13 mouse cellular contexts compared by ENCODE assay signal in genomic region chr7:74240459-74241172, GRCm38 (mm10).
DNase-seq lines count a peak whose midpoint lies in the region; ATAC-seq and TF ChIP-seq lines count a peak whose summit lies in the region.
"Had no signal": no experiment of that assay in that cellular context is flagged by ENCODE, and none has a peak within 500 bp of the region (broad histone marks: within the 10 kb centered on the region; RNA-seq: fewer than 3 reads in every experiment).

No protein-coding gene starts in this region.

- H3K27me3 ChIP-seq in embryonic facial prominence, embryonic 11.5 days (ENCODE audit: control insufficient read depth, insufficient read depth, low read length) = no peaks in the 10 kb centered on the region
- no peaks in the 10 kb centered on the region for H3K27me3 ChIP-seq in hindbrain, embryonic 15.5 days
- no peaks in the 10 kb centered on the region for H3K27me3 ChIP-seq in neural tube, embryonic 15.5 days (replicated peaks)
- H3K27me3 ChIP-seq in intestine, embryonic 16.5 days (replicated peaks; ENCODE audit: control insufficient read depth, insufficient read depth, low read length) = no peaks in the 10 kb centered on the region
- H3K27me3 ChIP-seq in liver, postnatal 0 days (ENCODE audit: insufficient read depth, low read length) = no peaks in the 10 kb centered on the region

- peak; percentile 6 to 28 for DNase-seq in left cerebral cortex, postnatal 14 days (ENCODE audit: low spot score in 2 of 2)
- DNase-seq in left cerebral cortex, postnatal 10 days (ENCODE audit: extremely low spot score in 1 of 2, low spot score in 2 of 2) = no peak
- DNase-seq in embryonic facial prominence, embryonic 11.5 days (ENCODE audit: low spot score) = peak; percentile 48
- no peak for DNase-seq in liver, postnatal 0 days
- DNase-seq: cerebellum, adult 8-10 months; gastrocnemius, adult 2 months; thymus, postnatal 25 days had no signal

- no peaks in the 10 kb centered on the region for H3K4me1 ChIP-seq in embryonic facial prominence, embryonic 11.5 days (ENCODE audit: control insufficient read depth, insufficient read depth, low read length)
- H3K4me1 ChIP-seq in hindbrain, embryonic 15.5 days (replicated peaks) = peaks cover 14% of the 10 kb centered on the region
- H3K4me1 ChIP-seq in neural tube, embryonic 15.5 days = peaks cover 13% of the 10 kb centered on the region
- no peaks in the 10 kb centered on the region for H3K4me1 ChIP-seq in intestine, embryonic 16.5 days (ENCODE audit: control insufficient read depth, insufficient read depth, low read length)
- no peaks in the 10 kb centered on the region for H3K4me1 ChIP-seq in liver, postnatal 0 days (ENCODE audit: insufficient read depth)

- H3K9me3 ChIP-seq in embryonic facial prominence, embryonic 11.5 days (replicated peaks; ENCODE audit: control insufficient read depth, low read length) = no peaks in the 10 kb centered on the region
- H3K9me3 ChIP-seq in hindbrain, embryonic 15.5 days = peaks cover 7% of the 10 kb centered on the region; the same call in 1 of the 2 replicates
- H3K9me3 ChIP-seq in neural tube, embryonic 15.5 days (replicated peaks) = 0 out of 2 replicates have a peak, but pooled peaks cover 3% of the 10 kb centered on the region
- no peaks in the 10 kb centered on the region for H3K9me3 ChIP-seq in intestine, embryonic 16.5 days (ENCODE audit: control insufficient read depth, low read length)
- H3K9me3 ChIP-seq in liver, postnatal 0 days (ENCODE audit: low read length) = no peaks in the 10 kb centered on the region

- intact Hi-C loops in left cerebral cortex, postnatal 14 days (cut with DNase I) = no loop called here
- intact Hi-C loops in left cerebral cortex, postnatal 10 days (cut with DNase I) = no loop called here

- H3K27ac ChIP-seq in embryonic facial prominence, embryonic 11.5 days (replicated peaks; ENCODE audit: low read depth, low read length) = no peak overlapping the region
- H3K27ac ChIP-seq in hindbrain, embryonic 15.5 days (replicated peaks) = peak overlapping the region; percentile 59
- peak overlapping the region; percentile 19; the same call in 1 of the 2 replicates for H3K27ac ChIP-seq in neural tube, embryonic 15.5 days (replicated peaks)
- H3K27ac ChIP-seq in intestine, embryonic 16.5 days (ENCODE audit: low read length) = no peak overlapping the region
- H3K27ac ChIP-seq in liver, postnatal 0 days (ENCODE audit: low read depth) = no peak overlapping the region
- H3K27ac ChIP-seq: gastrocnemius, adult 2 months had no signal

- no peak overlapping the region for H3K4me2 ChIP-seq in embryonic facial prominence, embryonic 11.5 days (ENCODE audit: low read depth, low read length)
- H3K4me2 ChIP-seq in hindbrain, embryonic 15.5 days = no peak overlapping the region
- no peak overlapping the region for H3K4me2 ChIP-seq in neural tube, embryonic 15.5 days
- no peak overlapping the region for H3K4me2 ChIP-seq in intestine, embryonic 16.5 days (ENCODE audit: low read depth, low read length)
- H3K4me2 ChIP-seq in liver, postnatal 0 days (ENCODE audit: low read depth, low read length) = no peak overlapping the region

- no peak for TF ChIP-seq CTCF in liver, postnatal 0 days (IDR thresholded peaks at IDR 0.05; ENCODE audit: low read depth)

- 52% methylated on average over 4 of the region's 4 CpGs for WGBS in embryonic facial prominence, embryonic 11.5 days
- 16% methylated on average over 4 of the region's 4 CpGs for WGBS in hindbrain, embryonic 15.5 days
- 29% methylated on average over 4 of the region's 4 CpGs for WGBS in neural tube, embryonic 15.5 days
- 58% methylated on average over 4 of the region's 4 CpGs for WGBS in intestine, embryonic 16.5 days
- WGBS in liver, postnatal 0 days (ENCODE audit: insufficient replicate concordance) = 53% methylated on average over 3 of the region's 4 CpGs

- H3K36me3 ChIP-seq in embryonic facial prominence, embryonic 11.5 days (replicated peaks; ENCODE audit: control insufficient read depth, insufficient read depth, low read depth, low read length) = no peaks in the 10 kb centered on the region
- H3K36me3 ChIP-seq in hindbrain, embryonic 15.5 days = no peaks in the 10 kb centered on the region
- H3K36me3 ChIP-seq in neural tube, embryonic 15.5 days = no peaks in the 10 kb centered on the region
- H3K36me3 ChIP-seq in intestine, embryonic 16.5 days (ENCODE audit: control insufficient read depth, insufficient read depth, low read length) = no peaks in the 10 kb centered on the region
- H3K36me3 ChIP-seq in liver, postnatal 0 days (replicated peaks; ENCODE audit: insufficient read depth, low read length) = no peaks in the 10 kb centered on the region

- no peak for TF ChIP-seq EP300 in liver, postnatal 0 days (IDR thresholded peaks at IDR 0.05; ENCODE audit: low read depth)

- 0 out of 2 replicates have a peak, but pooled peaks have one; percentile 18 for ATAC-seq in embryonic facial prominence, embryonic 11.5 days (replicated peaks; ENCODE audit: insufficient number of reproducible peaks, low FRiP score, low TSS enrichment, low read depth)
- peak; percentile 79 for ATAC-seq in hindbrain, embryonic 15.5 days (ENCODE audit: low FRiP score, low read depth)
- peak; percentile 57; the same call in 1 of the 2 replicates for ATAC-seq in neural tube, embryonic 15.5 days (ENCODE audit: low FRiP score)
- no peak for ATAC-seq in intestine, embryonic 16.5 days
- no peak for ATAC-seq in megakaryocyte-erythroid progenitor cell, adult 5-6 weeks (replicated peaks; ENCODE audit: low FRiP score, low TSS enrichment, poor library complexity, severe bottlenecking)
- ATAC-seq in liver, postnatal 0 days = no peak
- ATAC-seq: activated CD4-positive, CD25-positive, alpha-beta regulatory T cell, adult 4 months; inflammation-experienced regulatory T-cells, adult 6 months had no signal

- no peak overlapping the region for H3K4me3 ChIP-seq in embryonic facial prominence, embryonic 11.5 days (ENCODE audit: low read depth, low read length)
- no peak overlapping the region for H3K4me3 ChIP-seq in hindbrain, embryonic 15.5 days
- H3K4me3 ChIP-seq in neural tube, embryonic 15.5 days (replicated peaks) = no peak overlapping the region
- H3K4me3 ChIP-seq in intestine, embryonic 16.5 days (ENCODE audit: low read length) = no peak overlapping the region
- no peak overlapping the region for H3K4me3 ChIP-seq in liver, postnatal 0 days (ENCODE audit: low read depth, low read length)
- H3K4me3 ChIP-seq: gastrocnemius, adult 2 months had no signal

- no peak overlapping the region for H3K9ac ChIP-seq in embryonic facial prominence, embryonic 11.5 days (replicated peaks; ENCODE audit: low read length)
- H3K9ac ChIP-seq in hindbrain, embryonic 15.5 days = no peak overlapping the region
- no peak overlapping the region for H3K9ac ChIP-seq in neural tube, embryonic 15.5 days (replicated peaks)
- H3K9ac ChIP-seq in intestine, embryonic 16.5 days (ENCODE audit: low read depth, low read length) = no peak overlapping the region
- no peak overlapping the region for H3K9ac ChIP-seq in liver, postnatal 0 days (replicated peaks)

Comparison
In these comparisons a context has a peak if more than half of its experiments do, and no peak if none do; other contexts are left out.
1. DNase-seq: peak in left cerebral cortex, postnatal 14 days (2 of 2) and embryonic facial prominence, embryonic 11.5 days (single experiment); none in left cerebral cortex, postnatal 10 days (0 of 2) and liver, postnatal 0 days (single experiment).
2. ATAC-seq: peak in embryonic facial prominence, embryonic 11.5 days (single experiment), hindbrain, embryonic 15.5 days (single experiment) and neural tube, embryonic 15.5 days (single experiment); none in intestine, embryonic 16.5 days (single experiment), megakaryocyte-erythroid progenitor cell, adult 5-6 weeks (single experiment) and liver, postnatal 0 days (single experiment).
3. H3K27ac ChIP-seq: peak in hindbrain, embryonic 15.5 days (single experiment) and neural tube, embryonic 15.5 days (single experiment); none in embryonic facial prominence, embryonic 11.5 days (single experiment), intestine, embryonic 16.5 days (single experiment) and liver, postnatal 0 days (single experiment).